Mouse (Mus musculus) ES-Bruce4 (cell line): Measurements from ENCODE around the gene Cdpf1.

ENCODE experiments used
- CTCF ChIP-seq: IDR thresholded peaks from one replicate; pipeline ENCODE4 v1.8.1; 2011; ENCODE audit warnings: low read depth, low read length
- EP300 ChIP-seq: IDR thresholded peaks from 2 replicates; pipeline ENCODE4 v1.6.1; 2011; ENCODE audit warnings: low read depth, low read length; ENCODE audit not compliant: insufficient read depth
- POLR2A ChIP-seq: IDR thresholded peaks from one replicate; pipeline ENCODE4 v1.8.1; 2011; ENCODE audit warnings: low read length; ENCODE audit not compliant: insufficient read depth

DNA sequence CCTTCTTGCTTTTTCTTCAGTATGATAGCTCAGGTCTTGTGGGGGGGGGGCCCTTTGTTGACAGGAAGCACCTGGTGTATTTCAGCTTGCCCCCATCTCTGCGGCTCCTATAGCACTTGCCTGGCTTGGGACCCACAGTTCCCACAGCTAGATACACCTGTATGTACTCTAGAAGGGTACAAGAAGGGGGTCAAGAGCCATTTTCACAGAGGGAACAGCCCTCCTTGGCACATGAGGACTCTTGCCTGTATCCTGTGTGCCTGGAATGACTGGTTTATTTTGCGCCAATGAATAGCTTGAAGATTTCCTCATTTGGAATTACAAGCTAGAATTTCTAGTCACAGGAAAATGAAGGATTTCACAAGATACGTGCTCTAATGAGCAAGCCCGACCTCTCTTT is 20.0 kb downstream of the Cdpf1 start:
- no peak for TF ChIP-seq CTCF
- TF ChIP-seq POLR2A, result no peak
- TF ChIP-seq EP300, result no peak
